Mouse (Mus musculus) ES-Bruce4 (cell line): ENCODE results near the gene P3h3.

Source experiments
- CTCF ChIP-seq: IDR thresholded peaks from one replicate; pipeline ENCODE4 v1.8.1; 2011; ENCODE audit warnings: low read depth, low read length
- EP300 ChIP-seq: IDR thresholded peaks from 2 replicates; pipeline ENCODE4 v1.6.1; 2011; ENCODE audit warnings: low read depth, low read length; ENCODE audit not compliant: insufficient read depth

GRCm38 (mm10) chr6:124898359-124898758, 40.8 kb upstream of the P3h3 start:
- TF ChIP-seq CTCF (no peak), EP300 (no peak)
